Mouse (Mus musculus) heart, postnatal 14 days (tissue): ENCODE results near the gene Rtl5. TPM values are rescaled to one million over a fixed set of nuclear protein-coding genes. Genes with fewer than 3 reads are reported as not detected.

Experiments used
- DNase-seq, 2 experiments: peaks; one replicate each; pipeline ENCODE4 v3.0.0; 2021 to 2022
- intact Hi-C: fragments of 180-260 bp; cut with DNase I; formaldehyde crosslinking; loops from one replicate; pipeline ENCODE4 v1.15.1; 2025
- total RNA-seq, 2 experiments: library from RNA; stranded (reverse); gene quantifications; 2 replicates each; pipeline ENCODE4 v1.2.3; 2021

Gene Rtl5
- total RNA-seq, 2 experiments from 2014 or later, result 1.6 to 2.7 TPM

- DNase-seq, result no peak
- intact Hi-C loops, result no loop called here
Measured at GRCm38 (mm10) chrX:102068811-102069540, 2.1 kb downstream of the Rtl5 start.

- intact Hi-C loops, result loop anchor here (2.0 kb wide), 2 partner anchors 88 to 112 kb away; no protein-coding TSS in a partner anchor
- DNase-seq, result no peak
Measured at GRCm38 (mm10) chrX:102067118-102067517, 4.0 kb downstream of the Rtl5 start.

GRCm38 (mm10) chrX:102066134-102066533, 5.0 kb downstream of the Rtl5 start:
- peak; percentile 70 to 81 for DNase-seq
- intact Hi-C loops, result loop anchor here (2.0 kb wide), 2 partner anchors 87 to 111 kb away; no protein-coding TSS in a partner anchor

DNA sequence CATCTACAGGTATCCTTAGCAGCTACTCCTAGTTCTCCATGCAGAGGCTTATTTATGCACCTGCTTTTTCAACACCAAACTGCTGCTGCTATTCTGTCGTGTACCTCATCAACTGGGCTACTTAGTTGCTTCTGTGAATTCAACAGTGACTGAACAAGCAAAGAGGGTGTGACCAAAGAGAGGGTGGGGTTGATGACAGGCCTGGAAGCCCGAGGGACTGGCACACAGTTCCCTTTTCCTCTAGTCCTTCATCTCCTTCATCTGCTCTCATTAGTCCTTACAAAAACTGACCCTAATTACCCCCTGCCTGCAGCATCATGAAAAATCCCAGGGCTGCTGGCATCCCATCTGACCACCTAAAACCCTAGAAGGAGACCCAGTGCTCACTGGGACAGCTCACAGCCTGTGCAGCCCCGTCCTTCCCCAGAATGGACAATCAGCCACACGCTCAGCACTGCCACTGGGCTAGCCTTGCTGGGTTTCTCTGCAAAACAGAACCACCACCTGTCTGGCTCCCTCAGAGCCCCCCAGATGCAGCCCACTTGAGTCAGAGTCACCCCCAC, 5.8 kb downstream of the Rtl5 start:
- intact Hi-C loops, result loop anchor here (2.0 kb wide), 1 partner anchor 260 kb away; no protein-coding TSS in a partner anchor

DNA sequence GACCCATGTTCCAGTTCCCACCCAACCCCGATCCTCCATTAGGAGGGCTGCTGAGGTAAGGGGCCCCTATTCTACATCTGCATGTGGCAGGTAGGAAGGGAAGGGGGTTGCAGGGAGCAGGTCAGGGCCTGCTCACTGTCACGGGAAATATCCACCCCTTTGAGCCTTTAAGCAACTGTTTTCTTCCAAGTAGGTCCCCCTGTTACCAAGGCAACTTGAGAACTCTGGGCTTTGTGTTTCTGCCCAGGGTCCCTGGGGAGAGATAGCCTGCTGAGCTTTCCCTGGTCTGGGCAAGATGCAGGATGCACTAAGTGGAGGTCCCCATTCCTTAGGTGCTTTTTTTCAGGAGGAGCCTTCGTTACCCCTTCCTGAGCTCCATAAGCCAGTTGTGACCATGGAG, 7.0 kb downstream of the Rtl5 start:
- intact Hi-C loops, result loop anchor here (2.0 kb wide), 1 partner anchor 259 kb away; no protein-coding TSS in a partner anchor

More for the DNA sequence above, 5.8 kb downstream of the Rtl5 start:
- DNase-seq, result no peak

DNA sequence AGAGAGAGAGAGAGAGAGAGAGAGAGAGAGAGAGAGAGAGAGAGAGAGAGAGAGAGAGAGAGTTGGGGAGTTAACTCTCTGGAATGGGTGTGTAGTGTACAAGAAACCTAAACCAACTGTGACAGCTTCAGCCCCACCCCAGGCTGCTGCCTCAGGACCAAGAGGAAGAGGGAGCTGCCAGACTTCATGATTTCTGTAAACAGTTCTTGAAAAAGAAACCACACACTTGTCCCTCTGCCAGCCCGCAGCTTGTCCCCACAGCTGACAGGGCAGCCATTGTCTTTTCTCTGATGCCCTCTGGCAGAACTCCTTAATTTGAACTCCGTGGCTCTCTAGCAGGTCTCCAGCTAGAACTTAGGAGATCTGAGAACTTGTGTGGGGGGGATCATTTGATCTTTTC, 10.2 kb downstream of the Rtl5 start:
- intact Hi-C loops, result no loop called here

More for the DNA sequence above, 7.0 kb downstream of the Rtl5 start:
- DNase-seq, result no peak

DNA sequence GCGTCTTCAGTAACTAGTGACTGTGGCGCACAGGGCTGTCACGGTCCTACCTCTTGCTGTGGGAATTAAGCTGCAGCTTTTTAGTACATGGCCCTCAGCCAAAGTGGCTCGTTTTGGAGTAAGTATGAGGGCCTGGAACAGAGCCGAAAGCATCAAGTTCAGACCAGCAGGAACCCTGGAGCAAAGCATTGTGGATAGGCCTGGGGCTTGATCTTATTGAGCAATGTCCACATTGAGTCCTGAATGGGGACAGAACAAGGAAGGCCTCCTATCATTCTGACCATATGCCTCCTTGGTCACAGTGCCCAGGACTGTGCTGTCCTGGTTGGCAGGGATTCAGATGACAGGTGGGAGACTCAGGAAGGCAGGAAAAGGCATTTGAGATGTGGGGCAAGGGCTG, 10.9 kb downstream of the Rtl5 start:
- DNase-seq, result peak in 1 of 2 experiments; percentile 18
- intact Hi-C loops, result no loop called here

More for the DNA sequence above, 10.2 kb downstream of the Rtl5 start:
- DNase-seq, result peak; percentile 42 to 44

GRCm38 (mm10) chrX:102059437-102059836, 11.7 kb downstream of the Rtl5 start:
- intact Hi-C loops, result no loop called here
- peak in 1 of 2 experiments; percentile 23 for DNase-seq

DNA sequence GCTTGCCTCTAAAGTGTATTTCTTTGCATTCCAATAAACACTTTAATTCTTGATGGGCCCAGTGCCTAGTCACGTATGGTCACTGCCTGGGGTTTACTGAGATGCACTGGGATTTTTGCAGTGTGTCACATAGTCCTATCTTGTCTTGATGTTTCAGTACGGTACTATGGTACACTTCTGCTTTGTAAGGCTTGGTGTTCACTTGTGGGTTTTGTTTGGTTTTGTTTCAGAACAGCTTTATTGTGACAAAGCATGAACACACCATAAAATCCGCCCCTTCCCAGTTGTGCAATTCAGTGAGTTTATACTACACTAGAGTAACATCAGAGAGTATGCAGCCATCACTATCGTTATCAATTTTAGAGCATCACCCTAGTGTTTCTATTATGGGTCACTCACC, 17.1 kb downstream of the Rtl5 start:
- intact Hi-C loops, result no loop called here
- no peak for DNase-seq

DNA sequence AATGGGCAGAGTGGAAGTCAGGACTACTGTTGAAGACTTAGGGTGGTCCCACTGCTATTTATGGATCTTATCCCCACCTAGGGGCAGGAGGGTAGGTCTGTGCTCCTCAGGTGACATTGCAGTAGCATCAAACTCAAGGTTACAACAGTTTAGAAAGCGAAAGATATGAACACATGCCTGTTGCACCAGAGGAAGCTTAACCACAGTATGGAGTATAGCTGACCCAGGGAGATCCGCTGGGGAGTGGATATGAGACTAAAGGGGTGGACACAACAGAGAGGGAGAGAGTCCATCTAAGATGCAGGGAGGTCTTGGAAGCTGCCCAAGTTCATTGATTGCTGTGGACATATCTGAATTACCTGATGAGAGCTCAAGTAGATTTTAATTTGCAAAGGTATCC, 17.7 kb downstream of the Rtl5 start:
- intact Hi-C loops, result no loop called here

DNA sequence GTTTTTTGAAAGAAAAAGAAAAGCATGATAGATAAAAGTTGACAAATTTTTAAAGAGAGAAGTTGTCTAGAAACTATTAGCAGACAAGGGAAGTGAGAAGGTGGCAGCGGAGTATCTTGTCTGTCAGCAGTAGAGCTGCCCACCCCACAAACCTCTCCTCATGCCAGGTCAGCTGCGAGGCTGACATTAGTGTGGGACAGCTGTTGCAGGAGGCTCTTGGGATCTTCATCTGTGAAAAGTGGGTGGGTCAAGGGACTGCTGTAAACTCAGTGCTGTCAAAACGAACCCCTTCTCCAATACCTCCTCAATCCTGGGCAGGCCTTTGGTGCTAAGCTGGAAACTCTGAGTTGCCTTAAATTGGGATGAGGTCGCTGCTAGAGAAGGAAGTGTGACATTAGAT, 19.9 kb downstream of the Rtl5 start:
- intact Hi-C loops, result no loop called here
- no peak for DNase-seq

More for the DNA sequence above, 17.7 kb downstream of the Rtl5 start:
- no peak for DNase-seq

DNA sequence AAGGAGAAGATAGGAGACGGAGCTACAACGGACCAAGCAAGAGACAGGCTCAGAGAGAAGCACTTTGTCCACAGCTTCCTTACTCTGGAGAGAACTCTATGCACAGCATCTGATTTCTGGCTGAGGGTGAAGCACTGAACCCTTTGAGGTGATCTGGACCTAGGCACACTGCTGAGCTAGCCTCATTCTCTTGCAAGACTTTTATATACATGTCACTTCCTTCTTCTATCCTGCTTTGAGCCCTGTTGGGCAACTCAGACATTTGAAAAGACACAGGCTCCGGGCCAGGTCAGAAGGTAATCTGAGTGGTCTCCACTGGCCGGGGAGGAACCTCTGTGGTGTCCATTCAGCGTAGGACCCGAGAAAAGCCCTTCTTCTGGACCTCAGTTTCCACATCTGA, 20.6 kb downstream of the Rtl5 start:
- no peak for DNase-seq
- intact Hi-C loops, result no loop called here

DNA sequence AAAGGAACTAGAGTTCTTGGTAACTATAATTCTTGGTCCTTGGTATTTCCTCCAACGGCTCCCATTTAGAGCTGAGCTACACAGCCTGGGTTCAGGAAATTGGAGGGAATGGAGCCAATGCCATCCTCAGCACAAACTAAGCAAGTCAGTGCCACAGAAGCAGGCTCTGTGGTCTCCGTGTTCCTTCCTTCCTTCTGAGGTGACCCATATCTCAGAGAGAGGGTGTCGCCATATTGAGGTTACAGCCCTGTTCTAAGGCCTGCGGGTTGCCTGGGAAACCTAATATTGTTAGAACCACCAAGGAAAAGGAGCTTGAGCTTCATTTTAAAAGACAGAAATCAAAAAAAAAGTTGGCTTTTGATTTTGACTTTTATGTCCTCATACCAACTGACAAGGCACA, 28.7 kb downstream of the Rtl5 start:
- no peak for DNase-seq
- intact Hi-C loops, result no loop called here

- intact Hi-C loops, result no loop called here
- no peak for DNase-seq
Measured at GRCm38 (mm10) chrX:102041562-102041961, 29.5 kb downstream of the Rtl5 start.

GRCm38 (mm10) chrX:102037506-102037905, 33.6 kb downstream of the Rtl5 start:
- intact Hi-C loops, result no loop called here
- DNase-seq, result peak; percentile 35 to 41

DNA sequence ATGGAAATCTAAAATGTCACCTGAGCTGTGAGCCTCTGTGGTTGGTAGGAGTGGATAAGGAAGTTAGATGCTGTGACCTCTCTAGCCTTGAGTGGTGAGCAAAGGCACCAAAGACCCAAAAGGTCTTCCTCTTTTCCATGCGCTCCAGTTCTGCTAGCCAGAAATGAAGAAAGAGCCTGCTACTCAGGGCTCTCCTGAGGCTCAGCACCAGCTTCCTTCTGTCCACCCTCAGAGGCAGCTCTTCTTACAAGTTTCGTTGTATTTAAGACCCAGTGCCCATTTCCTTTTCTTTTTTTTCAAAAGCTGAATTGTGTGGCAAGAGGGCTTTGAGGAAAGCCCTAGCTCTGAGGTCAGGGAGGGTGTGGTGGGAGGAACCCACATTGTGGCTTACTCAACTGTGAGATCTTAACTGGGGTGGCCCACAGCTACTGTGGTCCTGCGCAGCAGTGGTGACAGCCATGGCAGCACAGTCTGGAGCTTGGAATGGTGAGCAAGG, 34.2 kb downstream of the Rtl5 start:
- intact Hi-C loops, result no loop called here

DNA sequence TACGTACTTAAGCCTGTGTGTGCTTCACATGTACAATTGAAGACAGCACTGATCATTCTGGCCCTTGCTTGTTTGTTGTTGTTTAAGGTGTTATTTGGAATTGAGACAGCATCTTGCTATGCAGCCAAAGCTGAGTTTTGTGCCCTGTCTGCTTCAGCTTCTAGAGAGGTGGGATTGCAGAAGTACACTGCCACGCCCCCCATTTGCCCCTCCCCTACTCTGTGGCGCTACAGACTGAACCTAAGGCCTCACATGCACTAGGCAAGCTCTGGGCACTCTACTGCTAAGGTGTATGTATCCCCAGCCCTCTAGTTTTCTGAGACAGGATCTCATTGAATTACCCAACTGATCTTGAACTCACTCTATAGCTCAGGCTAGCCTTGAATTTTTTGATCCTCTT, 35.4 kb downstream of the Rtl5 start:
- intact Hi-C loops, result no loop called here
- DNase-seq, result no peak

More for the DNA sequence above, 34.2 kb downstream of the Rtl5 start:
- no peak for DNase-seq

DNA sequence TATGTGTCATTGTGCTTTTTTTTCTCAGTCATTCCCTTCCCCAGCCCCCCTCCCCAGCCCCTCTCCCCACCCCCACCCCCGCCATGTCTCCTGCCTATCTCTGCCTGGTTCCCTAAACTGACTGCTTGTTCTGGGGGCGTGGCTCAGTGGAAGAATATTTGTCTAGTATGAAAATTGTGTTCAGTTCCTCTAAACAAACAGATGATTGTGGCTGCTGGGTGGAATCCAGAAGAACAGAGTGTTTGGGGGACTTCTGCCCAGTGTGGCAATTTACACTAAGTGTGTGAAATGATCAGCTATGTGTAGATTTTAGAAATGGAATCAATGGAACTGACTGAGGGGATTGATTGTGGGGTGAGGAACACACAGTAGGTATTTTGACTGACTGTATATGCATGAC, 37.5 kb downstream of the Rtl5 start:
- no peak for DNase-seq
- intact Hi-C loops, result no loop called here

DNA sequence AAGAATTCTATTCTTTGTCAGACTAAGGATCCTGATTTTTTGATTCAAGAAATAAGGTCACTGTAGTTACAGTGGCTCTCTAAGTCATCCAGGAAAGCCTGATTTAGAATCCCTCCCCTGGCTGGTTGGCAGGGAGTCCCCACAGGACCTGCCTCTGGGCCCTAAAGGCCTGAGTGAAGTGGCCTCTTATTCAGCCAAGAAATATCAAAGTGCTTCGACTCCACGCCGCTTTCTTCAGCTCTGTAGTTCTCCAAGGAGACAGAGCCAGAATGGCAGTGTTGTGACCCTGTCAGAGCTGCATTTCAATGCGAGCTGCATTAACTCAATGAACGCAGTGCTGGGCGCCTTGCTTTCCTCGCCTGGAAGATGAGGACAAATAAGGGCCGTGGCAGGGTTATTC, 38.7 kb downstream of the Rtl5 start:
- DNase-seq, result no peak
- intact Hi-C loops, result no loop called here

GRCm38 (mm10) chrX:102031851-102032250, 39.3 kb downstream of the Rtl5 start:
- intact Hi-C loops, result no loop called here
- DNase-seq, result peak in 1 of 2 experiments; percentile 46

DNA sequence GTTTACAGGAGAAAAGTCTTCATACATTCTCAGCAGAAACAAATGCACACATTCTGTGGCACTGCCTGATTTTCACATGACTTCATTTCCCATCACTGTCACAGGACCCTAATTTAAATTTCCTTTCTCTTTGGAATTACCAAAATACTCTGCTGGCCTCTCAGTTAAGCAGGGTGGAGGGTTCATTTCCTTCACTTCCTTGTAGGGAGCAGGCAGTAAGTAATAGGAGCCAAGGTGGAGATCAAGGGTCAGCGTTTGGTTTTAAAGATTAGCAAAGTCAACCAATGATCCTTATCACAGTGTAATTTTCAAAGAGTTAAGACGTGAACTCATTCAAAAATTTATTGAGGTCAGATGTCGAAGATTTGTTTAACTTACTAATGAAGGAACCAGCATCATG, 46.1 kb downstream of the Rtl5 start:
- no peak for DNase-seq
- intact Hi-C loops, result no loop called here
